Mouse (Mus musculus): ENCODE data around the gene D630039A03Rik.

- TF ChIP-seq GATA1 (IDR thresholded peaks at IDR 0.05; ENCODE audit: borderline replicate concordance, low read length) (no peak), CTCF (IDR thresholded peaks at IDR 0.05; ENCODE audit: low read depth, low read length) (no peak), TAL1 (conservative IDR thresholded peaks at IDR 0.05; ENCODE audit: low read depth, low read length) (no peak), POLR2AphosphoS5 (IDR thresholded peaks at IDR 0.05; ENCODE audit: insufficient replicate concordance, low read depth, low read length) (no peak), GATA2 (IDR thresholded peaks at IDR 0.05; ENCODE audit: borderline replicate concordance, low read depth, low read length) (no peak)
Measured at GRCm38 (mm10) chr4:57866088-57866487, 50.0 kb downstream of the D630039A03Rik start.
